Mouse (Mus musculus): Measurements from ENCODE around the gene Cdc25a.

The Cdc25a gene

DNA sequence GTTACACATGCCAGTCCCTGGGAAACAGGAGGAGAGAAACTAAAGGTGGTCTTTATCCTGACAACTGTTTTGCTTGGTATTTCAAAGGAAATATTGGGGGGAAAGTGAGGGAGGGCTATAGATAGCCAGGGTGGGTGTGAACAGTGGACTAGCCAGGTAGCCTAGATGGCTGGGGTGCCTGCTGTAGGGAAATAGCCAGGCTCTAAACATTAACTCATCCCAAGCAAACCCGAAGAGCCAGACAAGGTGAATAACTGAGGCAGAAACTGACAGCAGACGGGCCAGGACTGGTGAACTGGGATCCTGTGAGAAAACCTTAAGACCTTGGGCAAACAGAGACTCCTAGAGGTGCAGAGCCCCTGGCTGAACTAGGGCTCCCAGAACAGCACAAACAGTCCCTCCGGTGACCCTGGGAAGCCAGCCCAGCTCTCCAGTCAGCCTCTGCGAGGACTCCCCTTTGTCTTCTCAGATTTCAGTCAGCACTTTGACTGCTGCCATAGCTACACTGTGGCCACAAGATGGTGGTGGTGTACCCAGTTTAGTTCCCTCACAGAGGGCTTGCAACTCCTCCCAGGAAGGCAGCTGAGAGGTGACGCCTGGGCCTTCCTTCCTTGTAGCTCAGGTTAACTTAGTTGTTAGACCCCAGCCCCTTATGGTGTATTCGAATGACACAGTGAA, 19.2 kb downstream of the Cdc25a start:
- peak; percentile 79 for DNase-seq

DNA sequence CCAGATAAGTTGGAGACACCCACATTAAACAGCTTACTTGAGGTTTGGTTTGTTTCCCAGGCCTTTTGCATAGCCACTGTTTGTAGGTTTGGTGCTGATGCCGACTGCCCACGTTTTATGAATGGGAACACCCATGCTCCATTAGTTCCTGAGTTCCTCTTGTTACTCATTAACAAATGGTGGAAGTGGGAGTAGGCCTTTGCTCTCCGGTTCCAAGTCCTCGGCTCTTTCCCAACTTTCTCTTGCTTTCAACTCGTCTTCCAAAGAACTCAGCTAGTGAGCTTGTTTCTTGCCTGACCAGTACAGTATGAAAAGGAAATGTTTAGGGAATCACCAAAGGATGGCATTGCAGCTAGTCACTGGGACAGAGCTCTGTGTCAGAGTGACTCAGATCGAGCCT, 20.2 kb downstream of the Cdc25a start:
- peak; percentile 87 for DNase-seq

DNA sequence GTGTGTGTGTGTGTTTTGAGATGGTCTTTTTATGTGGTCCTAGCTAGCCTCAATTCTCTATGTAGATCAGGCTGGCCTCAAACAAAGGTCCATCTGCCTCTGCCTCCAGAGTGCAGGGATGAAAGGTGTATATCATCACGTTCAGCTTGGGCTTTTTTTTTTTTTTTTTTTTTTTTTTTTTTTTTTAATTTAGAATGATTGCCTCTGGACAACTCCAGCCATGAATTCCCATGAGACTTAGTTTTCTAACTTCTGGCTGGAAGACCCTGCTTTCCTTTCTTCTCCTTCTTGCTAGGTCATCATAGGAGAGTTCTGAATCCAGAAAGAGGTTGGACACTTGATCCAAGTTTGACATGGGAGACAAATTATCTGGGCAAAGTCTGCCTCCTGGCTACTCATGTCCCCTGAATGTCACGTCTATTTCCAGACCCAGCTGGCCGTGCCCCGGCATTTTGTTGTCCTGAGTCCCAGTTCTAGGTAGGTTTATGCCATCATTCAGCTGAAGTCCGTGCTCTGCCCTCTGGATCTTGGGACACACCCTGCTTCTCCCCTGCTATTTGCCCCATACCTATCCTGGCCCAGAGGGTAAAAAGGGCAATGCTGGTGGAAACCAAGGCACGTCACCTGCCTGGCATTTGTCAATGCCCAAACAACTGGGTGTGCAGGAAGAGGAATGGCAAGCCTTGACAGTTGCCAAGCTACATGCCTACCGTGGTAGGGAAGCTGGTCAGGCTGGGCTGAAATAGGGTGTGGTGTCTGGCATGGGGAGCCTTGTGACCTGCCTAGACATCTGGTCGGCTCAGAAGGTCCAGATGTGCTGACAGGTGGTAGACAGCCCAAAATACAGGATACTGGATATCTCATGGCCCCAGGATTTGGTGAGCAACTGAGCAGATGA, 21.1 kb downstream of the Cdc25a start:
- peak; percentile 44 for DNase-seq

DNA sequence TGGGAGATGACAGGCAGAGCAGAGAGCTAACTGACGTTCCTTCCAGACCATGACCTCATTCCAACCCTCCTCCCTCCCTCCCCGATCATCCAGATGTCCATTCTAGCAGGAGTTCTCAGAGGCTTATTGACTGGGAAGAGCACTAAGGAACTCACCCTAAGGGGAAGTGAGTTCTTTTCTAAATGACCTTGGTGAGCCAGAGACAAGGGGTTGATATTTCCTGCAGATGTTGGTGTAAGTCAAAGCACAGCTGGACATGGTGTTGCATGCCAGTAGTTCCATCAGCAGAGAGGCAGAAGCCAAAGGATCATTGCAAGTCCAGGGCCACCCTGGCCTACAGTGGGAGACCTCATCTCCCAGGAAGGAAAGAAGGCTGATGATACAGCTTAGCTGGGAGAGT, 22.6 kb downstream of the Cdc25a start:
- DNase-seq: no peak

DNA sequence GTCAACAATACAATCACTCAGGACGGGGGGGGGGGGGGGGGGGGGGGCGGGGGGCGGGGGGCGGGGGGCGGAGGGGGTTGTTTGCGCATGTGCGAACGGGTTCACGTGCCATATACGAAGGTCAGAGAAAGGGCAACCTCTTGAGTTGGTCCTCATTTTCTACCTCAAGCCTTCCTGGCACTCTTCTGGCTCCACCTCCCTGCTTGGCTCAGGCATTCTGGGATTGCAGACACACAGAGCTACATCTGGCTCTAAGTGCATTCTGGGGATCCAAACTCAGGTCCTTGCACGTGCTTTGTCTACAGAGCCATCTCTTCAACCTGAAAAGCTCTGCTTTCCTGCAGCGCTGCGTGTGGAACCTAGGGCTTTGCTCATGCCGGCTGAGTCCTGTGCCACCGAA, 24.0 kb downstream of the Cdc25a start:
- DNase-seq: no peak

- DNase-seq: no peak
Measured at GRCm38 (mm10) chr9:109899774-109900173, 24.4 kb downstream of the Cdc25a start.

DNA sequence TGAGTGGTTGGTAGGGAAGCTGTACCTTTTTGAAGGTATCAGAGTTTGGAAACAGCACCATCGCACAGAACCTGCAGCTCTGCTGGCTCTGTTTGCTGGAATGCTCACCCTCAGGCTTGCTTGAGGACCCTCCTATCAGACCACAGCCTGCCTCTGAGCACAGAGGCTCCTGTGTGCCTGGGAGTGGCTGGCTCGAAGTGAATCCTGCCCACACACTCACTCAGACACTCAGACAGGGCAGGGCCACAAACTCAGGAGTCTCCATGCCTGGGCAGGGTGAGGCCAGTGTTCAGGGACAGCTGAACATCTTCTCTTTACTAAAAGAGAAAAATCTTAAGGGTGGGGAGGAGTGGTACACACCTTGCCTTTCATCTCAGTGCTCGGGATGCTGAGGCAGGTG, 25.2 kb downstream of the Cdc25a start:
- no peak for DNase-seq

DNA sequence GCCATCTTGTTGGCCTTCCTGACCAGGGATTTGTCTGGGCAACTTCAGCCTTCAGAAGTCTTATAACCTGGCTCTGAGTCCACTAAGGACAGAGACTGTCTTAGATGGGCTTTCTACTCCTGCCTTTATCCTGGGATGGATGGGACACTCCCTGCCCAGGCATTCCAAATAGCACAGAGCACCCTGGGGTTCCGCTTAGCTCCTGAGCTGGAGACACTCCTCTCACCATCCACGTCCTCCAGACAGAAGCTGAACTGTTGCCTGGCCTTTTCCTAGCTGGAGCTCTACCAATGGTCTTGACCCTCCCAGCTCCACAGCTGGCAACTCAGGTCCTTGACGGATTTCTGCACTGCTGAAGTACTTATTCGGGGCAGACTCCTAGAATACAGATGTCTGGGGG, 26.9 kb downstream of the Cdc25a start:
- DNase-seq: no peak

- no peak for DNase-seq
Measured at GRCm38 (mm10) chr9:109902740-109903139, 27.4 kb downstream of the Cdc25a start.

DNA sequence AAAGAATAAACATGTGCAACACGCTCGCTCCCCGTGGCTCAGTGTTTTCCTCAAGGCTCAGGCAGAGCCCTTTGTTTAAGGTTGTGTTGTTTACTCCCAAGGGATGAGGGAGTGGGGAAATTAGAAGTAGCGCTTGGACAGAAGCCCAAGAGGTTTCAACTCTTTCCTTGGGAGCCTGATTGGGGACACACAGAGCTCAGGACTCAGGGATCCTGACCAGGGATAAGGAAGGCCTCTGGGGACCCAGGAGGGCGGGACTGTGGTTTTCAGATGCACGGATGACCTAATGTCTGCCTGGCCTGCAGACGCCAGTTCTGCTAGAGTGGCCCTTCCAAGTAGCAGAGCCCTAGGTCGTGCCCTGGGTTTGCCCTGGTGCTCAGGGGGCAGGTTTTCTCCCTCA, 31.9 kb downstream of the Cdc25a start:
- DNase-seq: peak; percentile 85

DNA sequence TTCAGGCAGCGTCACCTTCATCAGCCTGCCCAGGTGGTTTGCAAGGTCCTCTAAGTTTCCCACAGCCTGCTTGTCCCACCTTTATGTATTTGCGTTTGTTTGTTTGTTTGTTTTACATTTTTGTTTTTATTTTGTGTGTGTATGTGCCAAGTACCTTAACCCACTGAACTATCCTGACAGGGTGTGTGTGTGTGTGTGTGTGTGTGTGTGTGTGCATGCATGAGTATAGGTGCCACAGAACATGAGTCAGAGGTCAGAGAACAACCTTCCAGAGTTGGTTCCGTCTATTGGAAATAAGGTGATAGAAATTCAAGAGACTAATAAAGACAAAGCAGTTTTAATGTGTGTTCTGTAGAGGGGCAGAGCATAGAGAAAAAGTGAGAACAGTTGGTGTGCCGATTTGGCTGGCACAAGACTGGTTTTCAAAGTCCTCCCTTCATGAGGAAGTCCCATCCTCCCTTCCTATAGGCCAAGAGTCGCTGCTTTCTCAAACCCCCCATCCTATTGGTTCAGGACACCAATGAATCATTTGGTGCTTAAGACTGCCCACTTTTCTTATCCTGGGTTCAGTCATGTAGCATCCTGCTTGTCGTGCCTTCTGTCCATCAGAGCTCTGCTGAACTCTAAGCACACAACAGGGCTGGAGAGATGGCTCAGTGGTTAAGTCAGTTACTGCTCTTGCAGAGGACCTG, 32.5 kb downstream of the Cdc25a start:
- no peak for DNase-seq

- no peak for DNase-seq
Measured at GRCm38 (mm10) chr9:109909102-109909501, 33.7 kb downstream of the Cdc25a start.

DNA sequence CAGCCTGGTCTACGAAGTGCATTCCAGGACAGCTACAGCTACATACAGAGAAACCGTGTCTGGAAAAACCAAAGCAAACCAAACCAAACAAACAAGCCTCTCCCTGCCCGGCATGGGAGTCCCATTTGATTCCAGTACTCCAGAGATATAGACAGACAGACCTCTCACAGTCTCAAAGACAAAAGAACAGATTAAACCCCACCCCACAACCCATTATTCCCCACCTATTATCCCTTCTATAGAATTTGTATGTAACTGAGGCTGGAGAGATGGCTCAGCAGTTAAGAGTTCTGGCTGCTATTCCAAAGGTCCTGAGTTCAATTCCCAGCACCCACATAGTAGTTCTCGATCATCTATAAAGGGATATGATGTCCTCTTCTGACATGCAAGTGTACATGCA, 34.5 kb downstream of the Cdc25a start:
- no peak for DNase-seq

- no peak for DNase-seq
Measured at GRCm38 (mm10) chr9:109911779-109912178, 36.4 kb downstream of the Cdc25a start.

- DNase-seq: no peak
Measured at GRCm38 (mm10) chr9:109914269-109914926, 39.0 kb downstream of the Cdc25a start.

- no peak for DNase-seq
Measured at GRCm38 (mm10) chr9:109917931-109918330, 42.6 kb downstream of the Cdc25a start.

DNA sequence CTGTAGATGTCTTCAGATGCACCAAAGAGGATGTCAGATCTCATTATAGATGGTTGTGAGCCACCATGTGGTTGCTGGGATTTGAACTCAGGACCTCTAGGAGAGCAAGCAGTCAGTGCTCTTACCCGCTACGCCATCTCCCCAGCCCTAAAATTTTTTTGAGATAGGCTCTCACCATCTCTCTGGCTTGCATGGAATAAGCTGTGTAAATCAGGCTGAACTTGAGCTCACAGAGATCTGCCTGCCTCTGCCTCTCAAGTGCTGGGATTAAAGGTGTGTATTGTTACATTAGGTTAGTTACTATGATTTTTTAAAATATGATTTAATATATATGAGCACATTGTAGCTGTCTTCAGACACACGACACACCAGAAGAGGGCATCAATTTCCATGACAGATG, 53.8 kb downstream of the Cdc25a start:
- no peak for DNase-seq

- DNase-seq: no peak
Measured at GRCm38 (mm10) chr9:109930063-109930462, 54.7 kb downstream of the Cdc25a start.

DNA sequence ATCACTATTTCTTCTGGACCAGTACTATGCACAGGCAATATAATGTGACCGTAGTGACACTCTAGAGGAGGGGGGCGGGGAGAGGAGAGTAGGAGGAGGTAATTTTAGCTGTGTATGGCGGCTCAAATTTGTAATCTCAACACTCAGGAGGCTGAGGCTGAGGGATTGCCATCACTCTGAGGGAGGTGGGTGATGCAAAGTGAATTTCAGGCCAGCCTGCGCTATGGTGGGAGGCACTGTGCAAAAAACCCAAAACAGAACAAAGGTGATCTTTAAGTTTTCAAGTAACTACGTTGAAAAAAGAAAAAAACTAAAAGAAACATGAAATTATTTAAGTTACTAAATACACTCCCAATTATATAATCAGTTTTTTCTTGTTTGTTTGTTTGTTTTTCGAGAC, 55.4 kb downstream of the Cdc25a start:
- no peak for DNase-seq

- DNase-seq: peak; percentile 98
Measured at GRCm38 (mm10) chr9:109931257-109932171, 56.1 kb downstream of the Cdc25a start, which contains the start of gene Map4. Gene Map4 (plus strand): TSS chr9:109931460.

- DNase-seq: no peak
Measured at GRCm38 (mm10) chr9:109932361-109932755, 57.0 kb downstream of the Cdc25a start.

Data from kidney, adult 11 months (tissue).